Mouse (Mus musculus): Measurements from ENCODE around the gene Gucy2g.

- TF ChIP-seq CTCF (conservative IDR thresholded peaks at IDR 0.05; ENCODE audit: insufficient read depth, insufficient read length, low read depth, low read length) (no peak), POLR2A (IDR thresholded peaks at IDR 0.05; ENCODE audit: low read depth, low read length) (no peak)
Measured at GRCm38 (mm10) chr19:55180433-55180832, 60.6 kb downstream of the Gucy2g start, which contains the start of gene Tectb.
